Mouse (Mus musculus) ES-Bruce4 (cell line): ENCODE data around the gene Glis1. TPM values are rescaled to one million over a fixed set of nuclear protein-coding genes. Genes with fewer than 3 reads are reported as not detected.

Source experiments
- H3K27ac ChIP-seq: 2 replicates; pipeline ENCODE4 v1.5.1; 2012; ENCODE audit warnings: low read length, inconsistent platforms; ENCODE audit not compliant: insufficient read depth
- H3K27me3 ChIP-seq: 2 replicates; pipeline ENCODE4 v1.6.1; 2012; ENCODE audit warnings: mild to moderate bottlenecking, low read length, inconsistent platforms; ENCODE audit not compliant: control insufficient read depth, poor library complexity, insufficient read depth, severe bottlenecking
- H3K36me3 ChIP-seq: 2 replicates; pipeline ENCODE4 v1.6.1; 2012; ENCODE audit warnings: inconsistent platforms, mild to moderate bottlenecking, low read length, moderate library complexity; ENCODE audit not compliant: control insufficient read depth, poor library complexity, insufficient read depth, severe bottlenecking
- H3K4me1 ChIP-seq: one replicate; pipeline ENCODE4 v1.8.1; 2011; ENCODE audit warnings: low read length; ENCODE audit not compliant: control insufficient read depth, insufficient read depth
- H3K4me3 ChIP-seq: 2 replicates; pipeline ENCODE4 v1.5.1; 2011; ENCODE audit warnings: low read depth, mild to moderate bottlenecking, low read length
- H3K9ac ChIP-seq: 2 replicates; pipeline ENCODE4 v1.6.1; 2012; ENCODE audit warnings: low read depth, mild to moderate bottlenecking, inconsistent platforms; ENCODE audit not compliant: poor library complexity, severe bottlenecking
- H3K9me3 ChIP-seq: replicated peaks from 2 replicates; pipeline ENCODE4 v1.6.1; 2012; ENCODE audit warnings: mild to moderate bottlenecking, low read length, inconsistent platforms; ENCODE audit not compliant: control insufficient read depth, poor library complexity, insufficient read depth, severe bottlenecking
- CTCF ChIP-seq: IDR thresholded peaks from one replicate; pipeline ENCODE4 v1.8.1; 2011; ENCODE audit warnings: low read depth, low read length
- EP300 ChIP-seq: IDR thresholded peaks from 2 replicates; pipeline ENCODE4 v1.6.1; 2011; ENCODE audit warnings: low read depth, low read length; ENCODE audit not compliant: insufficient read depth
- POLR2A ChIP-seq: IDR thresholded peaks from one replicate; pipeline ENCODE4 v1.8.1; 2011; ENCODE audit warnings: low read length; ENCODE audit not compliant: insufficient read depth
- polyA plus RNA-seq: library from polyadenylated mRNA; stranded (reverse); fragments of >200 nt; gene quantifications from 2 replicates; pipeline ENCODE4 v1.2.4, GENCODE M21; 2011; ENCODE audit warnings: low read depth; ENCODE audit not compliant: missing spikeins, insufficient read depth, insufficient read length

The Glis1 gene
- polyA plus RNA-seq, 1 experiment = 0.28 TPM

DNA sequence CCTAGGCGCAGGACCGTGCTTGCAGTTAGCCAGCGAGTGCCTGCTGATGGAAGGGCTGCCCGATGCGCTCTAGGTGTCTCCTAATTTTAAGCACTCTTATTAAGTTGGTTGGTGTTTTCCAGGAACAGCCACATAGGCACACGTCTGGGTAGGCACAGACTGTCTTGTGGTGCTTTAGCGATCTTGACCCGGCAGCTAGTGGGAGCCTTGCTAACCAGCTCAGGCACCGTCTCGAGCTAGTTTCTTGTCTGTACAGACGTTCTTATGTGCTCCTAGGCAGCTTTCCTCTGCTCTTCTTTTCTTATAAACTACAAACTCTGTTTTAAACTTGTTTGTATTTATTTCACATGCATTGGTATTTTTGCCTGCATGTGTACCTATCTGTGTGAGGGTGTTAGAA lies 9.2 kb downstream of the Glis1 start:
- H3K27me3 ChIP-seq = no peaks in the 10 kb centered on the region; the same call in 1 of the 2 replicates
- no peaks in the 10 kb centered on the region for H3K4me1 ChIP-seq
- TF ChIP-seq CTCF (no peak), POLR2A (no peak), EP300 (no peak)
- H3K9ac ChIP-seq = no peak overlapping the region
- no peak overlapping the region for H3K27ac ChIP-seq
- no peak overlapping the region for H3K4me3 ChIP-seq
- H3K9me3 ChIP-seq = no peaks in the 10 kb centered on the region
- H3K36me3 ChIP-seq = no peaks in the 10 kb centered on the region

DNA sequence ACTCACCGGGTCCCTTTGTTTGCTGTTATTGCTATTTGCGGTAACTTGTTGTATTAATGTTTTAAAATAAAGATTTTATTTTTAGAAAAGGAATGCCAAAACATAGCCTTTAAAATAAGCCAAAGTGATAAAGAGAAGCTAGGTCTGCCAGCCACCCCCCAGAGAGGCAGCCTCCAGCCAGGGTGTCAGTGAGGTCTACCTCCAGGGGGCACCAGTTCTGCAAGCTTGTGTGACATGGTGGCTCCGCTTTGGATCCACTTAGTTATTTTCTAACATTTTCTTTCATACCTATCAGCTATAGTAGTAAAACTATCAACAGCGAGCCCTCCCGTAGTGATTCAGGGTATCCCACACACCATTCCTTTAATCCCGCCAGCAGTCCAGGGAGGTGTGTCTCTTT lies 14.1 kb downstream of the Glis1 start:
- Histone ChIP-seq H3K9ac (no peak overlapping the region), H3K4me1 (no peaks in the 10 kb centered on the region), H3K27ac (no peak overlapping the region), H3K27me3 (no peaks in the 10 kb centered on the region), H3K9me3 (no peaks in the 10 kb centered on the region), H3K36me3 (no peaks in the 10 kb centered on the region), H3K4me3 (no peak overlapping the region)
- TF ChIP-seq EP300 (no peak), POLR2A (no peak), CTCF (peak; percentile 41)

DNA sequence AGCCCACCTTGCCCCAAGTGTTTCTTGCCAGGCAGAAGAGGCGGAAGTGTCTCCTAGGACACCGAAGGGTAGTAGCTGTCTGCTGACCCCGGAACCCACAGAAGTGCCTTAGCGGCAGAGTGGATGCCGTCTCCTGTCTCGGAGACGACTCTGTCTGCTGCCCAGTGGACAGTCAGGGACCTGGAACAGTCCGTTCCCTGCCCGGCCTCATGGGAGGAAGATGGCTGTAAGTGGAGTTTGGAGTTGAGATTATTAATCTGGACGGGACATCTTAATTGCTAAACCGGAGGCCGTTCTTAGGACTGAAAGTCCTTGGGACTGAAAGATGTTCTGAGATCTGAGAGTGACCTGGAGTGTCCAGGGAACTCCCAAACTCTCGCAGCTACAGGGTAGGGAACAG lies 15.1 kb downstream of the Glis1 start:
- Histone ChIP-seq H3K4me3 (no peak overlapping the region), H3K36me3 (no peaks in the 10 kb centered on the region), H3K4me1 (no peaks in the 10 kb centered on the region), H3K9ac (no peak overlapping the region), H3K9me3 (no peaks in the 10 kb centered on the region), H3K27ac (no peak overlapping the region), H3K27me3 (no peaks in the 10 kb centered on the region)
- TF ChIP-seq CTCF (no peak), POLR2A (no peak), EP300 (no peak)

DNA sequence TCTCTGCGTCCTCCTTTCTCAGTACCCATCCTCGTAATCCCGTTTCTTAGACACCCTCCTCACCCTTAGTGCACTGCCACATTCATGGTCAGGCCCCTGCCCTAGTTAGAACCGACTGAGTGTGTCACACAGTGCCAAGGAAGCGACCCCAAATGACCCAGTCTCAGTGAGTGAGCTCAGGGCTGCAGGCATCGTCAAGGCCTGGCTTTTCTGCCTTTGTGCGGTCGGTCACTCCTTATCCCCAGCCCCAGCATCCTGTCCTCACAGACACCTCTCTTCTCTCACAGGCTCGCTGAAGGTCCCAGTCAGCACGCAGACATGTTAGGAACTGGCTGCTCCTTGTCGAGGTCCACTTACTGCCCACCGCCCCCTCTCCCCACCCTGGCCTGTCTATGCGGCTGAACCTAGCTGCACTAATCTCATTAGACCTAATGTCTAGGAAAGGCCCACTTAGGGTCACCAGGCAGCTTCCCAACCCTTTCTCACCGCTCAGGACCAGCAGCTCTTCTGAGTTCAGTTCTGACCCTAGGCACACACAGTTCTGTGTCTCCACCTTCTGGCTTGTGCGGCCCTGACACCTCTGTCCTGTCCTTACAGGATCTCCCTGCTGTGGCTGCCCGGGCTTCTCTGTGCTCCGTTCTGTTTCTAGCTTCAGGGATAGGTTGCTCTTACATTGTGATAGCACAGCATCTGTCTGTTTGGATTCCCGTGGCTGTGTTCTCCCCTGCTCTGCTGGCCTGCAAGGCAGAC lies 18.1 kb downstream of the Glis1 start:
- H3K4me3 ChIP-seq = peak overlapping the region; percentile 15
- no peaks in the 10 kb centered on the region for H3K36me3 ChIP-seq
- H3K9ac ChIP-seq = no peak overlapping the region
- TF ChIP-seq CTCF = peak; percentile 46
- no peak for TF ChIP-seq EP300
- no peaks in the 10 kb centered on the region for H3K27me3 ChIP-seq
- H3K9me3 ChIP-seq = no peaks in the 10 kb centered on the region
- no peaks in the 10 kb centered on the region for H3K4me1 ChIP-seq
- no peak overlapping the region for H3K27ac ChIP-seq

DNA sequence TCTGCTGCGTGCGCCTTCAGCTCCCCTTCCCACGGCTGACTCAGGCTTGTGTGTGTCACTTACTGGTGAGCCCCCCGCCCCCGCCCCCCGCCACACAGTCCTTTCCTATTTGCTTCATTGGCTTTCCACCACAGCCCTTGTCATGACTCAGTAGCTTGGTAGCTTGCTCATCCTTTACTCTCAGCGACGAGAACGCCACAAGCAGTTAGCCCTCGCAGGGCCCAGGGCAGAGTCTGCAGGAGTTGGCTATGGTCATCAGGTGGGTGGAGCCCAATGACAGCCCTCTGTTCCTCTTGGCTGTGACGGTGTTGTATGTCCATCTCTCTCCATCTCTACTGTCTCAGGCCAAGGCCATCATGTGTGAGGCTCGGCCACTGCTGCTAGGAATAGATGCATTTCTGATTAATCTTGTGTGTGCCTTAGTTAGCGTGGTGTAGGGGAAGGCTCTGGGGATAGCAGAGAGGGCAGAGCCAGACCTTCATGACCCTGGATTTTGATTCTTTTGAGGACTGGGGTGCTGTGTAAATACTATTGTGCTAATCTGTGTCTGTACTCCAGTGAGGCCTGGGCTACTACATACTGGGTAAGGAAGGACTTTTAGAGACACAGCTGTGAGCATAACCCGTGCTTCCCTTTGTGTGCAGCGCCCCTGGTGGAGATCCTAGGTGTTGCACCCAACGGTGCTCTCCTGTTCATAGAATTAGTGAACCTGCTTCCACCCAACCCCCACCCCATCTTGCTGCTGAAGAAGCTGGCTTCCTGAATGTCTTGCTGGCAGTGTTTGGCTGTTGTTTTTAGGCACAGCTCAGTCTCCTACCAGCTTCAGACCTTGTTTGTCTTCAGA lies 19.0 kb downstream of the Glis1 start:
- H3K36me3 ChIP-seq = no peaks in the 10 kb centered on the region
- no peaks in the 10 kb centered on the region for H3K9me3 ChIP-seq
- H3K9ac ChIP-seq = no peak overlapping the region
- H3K27me3 ChIP-seq = no peaks in the 10 kb centered on the region
- H3K27ac ChIP-seq = no peak overlapping the region
- no peaks in the 10 kb centered on the region for H3K4me1 ChIP-seq
- H3K4me3 ChIP-seq = peak overlapping the region; percentile 15
- TF ChIP-seq CTCF = peak; percentile 93
- TF ChIP-seq EP300 = 0 out of 2 replicates have a peak, but pooled peaks have one; percentile 25
- no peak for TF ChIP-seq POLR2A

- Histone ChIP-seq H3K9ac (no peak overlapping the region), H3K4me3 (no peak overlapping the region), H3K36me3 (no peaks in the 10 kb centered on the region), H3K27me3 (no peaks in the 10 kb centered on the region), H3K9me3 (no peaks in the 10 kb centered on the region), H3K27ac (no peak overlapping the region), H3K4me1 (no peaks in the 10 kb centered on the region)
- no peak for TF ChIP-seq EP300
- TF ChIP-seq POLR2A = no peak
- no peak for TF ChIP-seq CTCF
These were observed 23.2 kb downstream of the Glis1 start for GRCm38 (mm10) chr4:107457602-107458001.
